Mouse (Mus musculus): ENCODE data around the gene Sestd1.

Sestd1 gene

DNA sequence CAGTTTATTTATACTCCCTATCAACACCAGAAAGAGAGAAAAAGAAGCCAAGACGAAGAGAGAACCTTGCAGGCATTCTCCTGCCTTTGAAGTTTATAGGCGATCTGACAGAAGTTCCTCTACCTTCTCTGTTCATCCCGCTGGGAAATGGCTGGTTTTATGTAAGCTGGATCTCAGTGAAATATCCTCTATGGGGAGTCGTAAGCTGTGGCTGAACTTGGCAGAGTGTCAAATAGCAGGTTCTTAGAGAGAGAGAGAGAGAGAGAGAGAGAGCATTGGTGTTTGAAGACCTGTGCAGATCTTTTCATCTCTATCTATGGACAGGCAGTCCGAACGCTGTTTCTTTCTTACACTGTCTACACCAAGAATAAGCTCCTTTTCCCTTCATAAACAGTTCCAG is 107.0 kb downstream of the Sestd1 start:
- in situ Hi-C loops (cut with MboI) = no loop called here

DNA sequence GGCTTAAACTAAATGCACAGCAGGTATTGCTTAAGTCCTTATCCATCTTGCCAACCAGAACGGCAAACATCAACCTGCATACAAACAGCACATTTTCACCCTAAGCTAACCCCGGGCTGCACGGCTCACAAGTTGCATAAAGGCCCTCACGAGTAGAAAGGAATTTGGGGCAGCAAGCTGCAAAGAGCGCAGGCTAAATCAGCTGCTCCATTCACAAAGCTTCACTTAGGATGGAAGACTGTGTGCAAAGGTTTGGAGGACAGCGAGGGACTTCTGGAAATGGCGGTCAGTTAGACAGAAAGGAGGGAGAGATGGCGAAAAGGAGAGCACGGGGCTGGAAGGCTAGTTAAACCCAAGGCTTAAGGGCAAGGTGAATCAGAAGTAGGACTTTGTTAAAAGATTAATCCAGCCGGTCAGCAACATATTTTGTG is 108.1 kb downstream of the Sestd1 start:
- in situ Hi-C loops (cut with MboI) = no loop called here

DNA sequence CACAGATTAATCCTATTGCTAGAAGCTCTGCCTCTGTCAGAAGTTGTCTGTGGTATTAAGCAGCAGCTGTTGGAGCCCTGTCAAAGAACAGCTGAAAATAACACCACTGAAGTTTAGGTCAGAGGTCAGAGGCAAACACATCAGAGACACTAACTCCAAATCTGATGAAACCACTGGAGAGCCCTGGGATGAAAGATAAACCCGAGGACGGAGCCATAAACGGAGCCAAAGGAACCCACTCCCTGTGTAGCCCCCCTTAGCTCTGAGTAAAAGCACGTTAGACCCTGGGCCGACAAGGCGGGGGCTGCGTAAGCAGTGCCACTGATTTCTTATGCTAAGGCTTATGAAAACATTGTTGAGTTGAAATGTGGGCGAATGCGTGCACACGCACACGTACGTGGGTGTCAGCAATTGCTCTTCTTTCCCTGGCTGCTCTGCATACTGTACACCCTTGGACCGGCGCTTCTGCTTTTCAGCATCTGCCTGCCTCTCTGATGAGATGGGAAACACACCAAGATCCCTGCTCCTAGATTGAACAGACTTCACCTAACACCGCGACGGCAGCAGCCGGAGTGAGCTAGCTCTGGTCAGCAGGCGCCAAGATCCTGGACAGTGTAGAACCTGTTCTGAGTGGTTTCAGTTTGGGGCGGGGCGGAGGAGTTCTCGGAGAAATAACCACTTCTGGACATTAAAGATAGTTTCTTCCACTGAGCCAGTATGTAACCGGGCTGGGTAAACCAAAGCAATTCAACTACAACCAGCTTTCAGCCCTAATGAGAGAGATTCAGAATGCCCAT is 108.8 kb downstream of the Sestd1 start:
- in situ Hi-C loops (cut with MboI) = no loop called here

- in situ Hi-C loops (cut with MboI) = no loop called here
Measured at GRCm38 (mm10) chr2:77170633-77171105, 109.7 kb downstream of the Sestd1 start, which contains the start of gene Ccdc141. Ccdc141 (minus strand) TSS chr2:77170636.

- in situ Hi-C loops (cut with MboI) = no loop called here
Measured at GRCm38 (mm10) chr2:77169916-77170632, 110.3 kb downstream of the Sestd1 start.

- in situ Hi-C loops (cut with MboI) = no loop called here
Measured at GRCm38 (mm10) chr2:77169218-77169617, 111.2 kb downstream of the Sestd1 start.

DNA sequence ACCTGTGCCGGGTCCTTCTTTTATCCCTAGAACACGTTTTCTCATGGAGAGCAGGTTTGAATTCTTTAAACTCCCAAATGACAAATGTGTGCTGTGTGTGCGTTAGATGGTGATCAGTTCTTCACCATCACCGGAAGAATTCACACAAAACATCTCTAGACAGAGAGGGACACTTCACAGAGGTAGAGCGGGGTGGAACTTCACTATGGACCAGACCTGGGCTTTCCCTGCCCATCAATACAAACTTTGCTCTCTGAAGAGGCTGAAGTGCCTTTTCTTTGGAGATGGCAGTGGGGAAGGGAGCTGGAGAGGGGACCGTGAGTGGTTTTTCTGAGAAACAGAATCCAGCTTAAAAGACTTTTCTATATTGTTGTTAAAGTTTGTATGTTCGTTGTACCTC is 111.6 kb downstream of the Sestd1 start:
- in situ Hi-C loops (cut with MboI) = no loop called here

DNA sequence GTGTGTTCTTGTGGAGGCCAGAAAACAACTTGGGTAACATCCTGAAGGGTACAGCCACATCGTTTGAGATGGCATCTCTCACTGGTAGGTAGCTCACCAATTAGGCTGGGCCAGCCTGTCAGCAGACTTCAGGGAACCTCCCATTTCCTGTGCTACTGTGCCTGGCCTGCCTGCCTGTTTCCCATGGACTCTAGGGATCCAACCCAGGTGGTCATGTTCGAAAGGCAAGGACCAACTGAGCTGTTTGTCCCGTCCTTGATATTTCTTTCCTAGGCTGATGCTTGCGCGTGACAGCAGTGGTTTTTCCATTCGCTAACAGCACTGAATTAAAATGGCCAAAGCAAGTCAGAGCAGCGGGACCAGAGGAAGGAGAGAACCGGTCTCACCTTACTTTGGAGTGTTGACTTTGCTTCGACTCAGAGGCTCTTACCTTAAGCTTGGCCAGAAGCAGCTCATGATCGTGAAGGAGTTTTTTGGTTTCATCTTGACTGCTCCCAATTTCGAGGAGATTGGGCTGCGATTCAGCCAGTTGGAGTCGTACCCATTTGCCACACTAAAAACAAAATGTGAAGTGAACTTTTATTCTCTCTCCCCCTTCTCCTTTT is 112.2 kb downstream of the Sestd1 start:
- in situ Hi-C loops (cut with MboI) = no loop called here

- in situ Hi-C loops (cut with MboI) = no loop called here
Measured at GRCm38 (mm10) chr2:77166366-77166765, 114.0 kb downstream of the Sestd1 start.

DNA sequence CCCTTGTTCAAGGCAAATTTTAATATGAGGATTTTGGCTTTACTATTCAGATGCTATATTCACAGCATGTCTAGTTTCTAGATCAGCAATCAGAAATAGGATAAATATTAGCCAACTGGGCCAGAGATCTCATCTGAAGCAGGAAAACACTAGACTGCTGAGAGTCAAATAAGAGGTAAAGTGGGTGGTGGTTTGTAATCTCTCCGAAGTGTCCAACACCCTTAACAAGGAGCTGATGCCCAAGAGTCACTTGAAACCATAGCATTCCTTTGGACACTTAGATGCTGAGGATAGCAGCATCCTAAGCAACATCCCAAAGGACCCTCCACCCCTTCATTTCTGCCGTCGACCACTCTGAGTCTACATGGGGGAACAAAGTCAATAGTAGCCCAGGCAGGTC is 115.7 kb downstream of the Sestd1 start:
- in situ Hi-C loops (cut with MboI) = no loop called here

GRCm38 (mm10) chr2:77163381-77163780 is 117.0 kb downstream of the Sestd1 start:
- in situ Hi-C loops (cut with MboI) = no loop called here

DNA sequence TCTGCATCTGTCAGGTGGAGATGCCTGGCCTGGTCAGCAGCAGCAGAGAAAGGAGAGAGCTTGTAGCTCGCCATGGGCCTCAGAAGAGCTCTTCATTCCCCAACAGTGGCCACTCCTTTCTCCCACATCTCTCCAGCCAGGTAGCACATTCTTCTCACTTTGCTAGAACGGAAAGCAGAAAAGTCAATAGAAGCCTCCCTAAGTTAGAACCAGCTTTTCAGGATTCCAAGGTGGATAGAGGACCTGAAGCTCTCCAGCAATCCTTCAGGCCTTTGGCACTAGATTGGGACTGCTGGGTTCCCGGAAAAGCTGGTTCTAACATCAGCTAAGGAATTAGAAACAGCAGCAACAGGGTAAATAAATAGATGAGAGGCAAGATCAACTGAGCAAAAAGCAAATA is 118.3 kb downstream of the Sestd1 start:
- in situ Hi-C loops (cut with MboI) = no loop called here

DNA sequence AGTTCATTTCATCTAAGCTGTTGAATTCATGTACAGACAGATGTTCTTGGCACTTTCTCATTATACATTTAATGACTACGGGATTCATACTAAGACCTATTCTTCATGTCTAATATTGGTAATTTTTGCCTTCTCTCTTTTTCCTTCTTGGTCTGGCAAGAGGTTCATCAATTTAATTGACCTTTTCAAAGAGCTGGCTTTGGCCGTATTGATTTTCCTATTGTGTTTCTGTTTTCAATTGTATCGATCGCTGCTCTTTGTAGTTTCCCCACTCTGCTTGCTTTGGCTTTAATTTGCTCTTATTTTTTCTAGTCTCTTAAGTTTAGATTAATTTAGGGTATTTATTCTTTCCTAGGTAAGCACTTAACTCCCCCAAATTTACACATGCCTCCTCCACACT is 122.8 kb downstream of the Sestd1 start:
- in situ Hi-C loops (cut with MboI) = no loop called here

DNA sequence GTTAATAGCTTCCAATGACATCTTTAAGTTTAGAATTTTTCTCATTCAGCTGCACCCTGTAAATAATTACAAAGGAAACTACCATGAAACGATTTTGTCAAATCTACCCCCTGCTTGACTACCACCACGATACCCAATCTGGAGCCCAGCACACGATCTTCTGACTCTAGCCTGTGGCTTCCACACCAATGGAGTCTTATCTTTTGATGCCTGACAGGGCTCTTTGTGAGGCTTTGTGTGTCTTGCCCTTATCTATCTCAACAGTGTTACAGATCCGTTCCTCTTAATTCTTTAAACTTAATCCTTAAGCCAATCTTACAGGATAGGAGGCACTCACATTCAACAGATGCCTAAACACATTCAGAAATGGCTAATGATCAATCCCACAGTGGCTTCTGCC is 126.3 kb downstream of the Sestd1 start:
- in situ Hi-C loops (cut with MboI) = no loop called here

DNA sequence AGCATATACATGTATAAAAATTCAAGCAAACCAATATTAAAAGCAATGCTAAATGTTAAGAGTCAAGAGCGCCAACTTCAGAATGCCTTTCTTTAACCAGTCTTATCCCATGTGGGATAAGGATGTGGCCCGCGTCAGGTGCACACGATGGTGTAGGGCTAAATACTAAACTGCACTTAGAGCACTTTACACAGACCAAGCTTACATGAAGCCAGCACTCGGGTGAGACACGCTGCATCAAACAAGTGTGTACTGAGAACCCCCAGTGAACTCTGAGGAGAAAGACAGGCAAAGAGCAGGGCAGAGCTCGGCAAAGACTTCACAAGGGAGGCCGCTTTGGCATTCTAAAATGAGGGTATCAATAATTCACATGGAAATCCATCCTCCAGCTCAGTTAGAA is 129.1 kb downstream of the Sestd1 start:
- in situ Hi-C loops (cut with MboI) = no loop called here

DNA sequence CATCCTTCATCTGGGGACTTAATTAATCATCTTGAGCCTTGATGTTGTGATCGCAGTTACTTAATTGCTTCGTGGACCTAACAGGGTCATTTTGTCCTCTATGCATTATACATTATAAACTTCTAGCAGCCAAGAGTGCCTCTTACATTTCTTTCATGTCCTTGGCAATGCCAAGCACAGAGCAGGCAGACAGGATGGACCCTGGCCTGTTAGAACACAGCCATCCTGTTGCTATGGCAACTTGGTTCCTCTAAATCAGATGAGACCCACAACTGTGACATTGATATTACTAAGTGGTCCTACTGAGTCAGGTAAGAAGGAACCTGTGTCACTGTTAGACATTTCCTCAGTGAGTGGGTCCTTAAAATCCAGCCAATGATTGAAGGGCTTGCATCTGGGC is 130.8 kb downstream of the Sestd1 start:
- in situ Hi-C loops (cut with MboI) = no loop called here

GRCm38 (mm10) chr2:77148215-77148614 is 132.2 kb downstream of the Sestd1 start:
- in situ Hi-C loops (cut with MboI) = no loop called here

GRCm38 (mm10) chr2:77146968-77147367 is 133.4 kb downstream of the Sestd1 start:
- in situ Hi-C loops (cut with MboI) = no loop called here

- in situ Hi-C loops (cut with MboI) = no loop called here
Measured at GRCm38 (mm10) chr2:77146291-77146690, 134.1 kb downstream of the Sestd1 start.

DNA sequence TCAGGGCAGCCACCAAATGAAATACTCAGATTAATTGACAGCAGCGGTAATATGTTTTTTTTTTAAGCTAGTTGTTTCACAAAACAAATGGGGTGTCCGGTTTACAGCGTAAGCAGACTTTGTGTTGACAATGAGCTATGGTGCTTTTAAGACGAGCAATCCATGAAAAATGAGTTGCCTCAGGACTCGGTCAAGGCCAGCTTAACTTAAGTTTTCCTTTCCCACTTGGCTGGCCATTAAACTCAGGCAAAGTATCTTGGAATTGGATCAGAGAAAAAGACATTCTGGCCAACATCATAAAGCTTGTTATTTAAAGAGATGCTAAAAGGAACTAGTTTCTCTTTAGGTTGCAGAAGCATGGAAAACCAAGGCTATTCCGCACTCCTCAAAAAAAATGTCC is 136.9 kb downstream of the Sestd1 start:
- in situ Hi-C loops (cut with MboI) = no loop called here

DNA sequence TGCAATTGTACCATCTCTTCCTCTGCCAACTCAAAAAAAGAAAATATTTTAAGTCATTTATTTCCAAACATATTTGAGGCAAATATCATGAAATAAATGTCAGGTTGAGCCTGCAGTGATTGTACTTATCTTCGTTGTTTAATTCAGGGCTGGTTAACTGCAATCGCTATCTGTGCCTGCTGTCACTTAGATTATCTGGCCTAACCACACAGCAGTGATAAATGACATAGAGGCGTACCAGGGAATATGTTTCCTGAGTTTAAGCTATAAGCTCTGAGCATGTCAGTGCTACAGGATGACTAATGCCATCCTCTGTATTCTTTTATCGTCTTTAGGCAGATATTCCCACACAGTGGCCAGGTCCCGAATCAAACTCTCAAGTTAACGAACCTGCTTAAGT is 141.5 kb downstream of the Sestd1 start:
- in situ Hi-C loops (cut with MboI) = no loop called here

DNA sequence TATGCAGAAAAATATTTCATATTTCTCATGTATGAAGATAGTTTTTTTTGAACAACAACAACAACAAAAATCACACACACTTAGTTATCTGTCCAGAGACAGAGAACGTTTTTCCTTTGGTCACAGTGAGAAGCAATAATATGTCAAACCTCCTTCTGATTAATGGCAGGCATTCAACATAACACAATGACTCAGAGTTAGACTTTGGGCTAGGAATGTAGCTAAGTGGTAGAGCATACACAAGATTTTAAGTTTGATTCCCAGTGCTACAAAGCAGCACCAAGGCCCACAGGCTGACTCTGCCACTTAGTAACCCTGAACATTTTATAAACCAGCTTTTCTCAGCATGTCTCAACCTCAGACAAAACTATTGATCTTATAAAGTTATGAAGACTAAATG is 145.5 kb downstream of the Sestd1 start:
- in situ Hi-C loops (cut with MboI) = no loop called here

DNA sequence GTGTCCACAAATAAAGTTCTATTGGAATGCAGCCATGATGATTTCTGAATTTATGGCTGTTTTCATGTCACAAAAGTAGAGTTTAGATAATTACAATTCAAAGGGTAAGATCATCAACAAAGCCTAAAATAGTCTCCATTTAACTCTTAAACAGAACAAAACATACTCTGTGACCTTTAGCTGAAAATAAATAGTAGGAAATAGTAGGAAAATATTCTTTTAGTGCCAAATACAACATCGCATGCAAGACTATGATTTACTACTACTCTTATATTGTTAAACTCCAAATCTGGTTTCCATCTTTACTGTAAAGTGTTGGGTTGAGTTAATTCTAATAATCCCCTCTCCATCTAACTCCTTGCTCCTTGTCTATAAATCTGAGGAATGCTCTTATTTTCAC is 147.0 kb downstream of the Sestd1 start:
- in situ Hi-C loops (cut with MboI) = no loop called here

Measured in mature B cell (primary cell).